Mouse (Mus musculus) heart, postnatal 4 days (tissue): ENCODE measurements at regions not wholly inside any gene's neighbourhood (a gene's known extent, or its start where the extent isn't known, plus 50 kb on each side); places are given as distances from the start of the nearest gene placed in this dataset.
A peak's percentile ranks its signal among the peaks of the same experiment; 100 is the strongest.

Source experiments
- DNase-seq: peaks from one replicate; pipeline ENCODE4 v3.0.0; 2021

- DNase-seq = no peak
Observed at GRCm38 (mm10) chr15:74461935-74462334, 174.2 kb downstream of the Mroh4 start.

DNA sequence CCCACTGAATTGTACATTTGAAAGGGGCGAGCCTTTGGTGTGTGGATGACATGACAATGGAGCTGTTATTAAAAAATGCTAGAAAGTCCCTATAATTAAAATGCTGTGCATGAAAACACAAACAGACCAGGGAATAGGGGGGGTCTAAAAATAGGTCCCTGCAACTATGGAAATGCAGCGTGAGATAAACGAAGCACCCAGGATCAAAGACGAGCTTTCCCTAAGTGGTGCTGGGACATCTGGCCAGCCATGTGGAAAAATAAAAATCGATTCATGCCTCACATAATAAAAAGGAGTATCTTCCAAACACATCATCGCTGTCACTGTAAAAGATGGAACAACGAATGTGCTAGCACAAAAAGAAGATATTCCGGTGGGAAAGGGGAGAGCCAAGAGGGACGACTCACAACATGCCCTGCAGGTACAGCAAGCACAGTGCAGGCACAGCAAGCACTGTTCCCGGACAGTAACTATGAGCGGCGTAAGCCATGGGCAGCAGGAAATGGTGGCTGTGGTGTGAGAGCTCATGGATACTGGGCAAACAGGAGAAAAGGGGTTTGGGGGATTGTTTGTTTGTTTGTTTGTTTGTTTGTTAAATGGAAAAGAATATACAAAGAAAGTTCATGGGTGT lies 176.7 kb downstream of the Mroh4 start:
- no peak for DNase-seq

GRCm38 (mm10) chr15:74458940-74459339 lies 177.2 kb downstream of the Mroh4 start:
- DNase-seq = no peak

GRCm38 (mm10) chr15:74457965-74458364 lies 178.2 kb downstream of the Mroh4 start:
- DNase-seq = no peak

GRCm38 (mm10) chr15:74456675-74457040 lies 179.5 kb downstream of the Mroh4 start:
- DNase-seq = peak; percentile 20

DNA sequence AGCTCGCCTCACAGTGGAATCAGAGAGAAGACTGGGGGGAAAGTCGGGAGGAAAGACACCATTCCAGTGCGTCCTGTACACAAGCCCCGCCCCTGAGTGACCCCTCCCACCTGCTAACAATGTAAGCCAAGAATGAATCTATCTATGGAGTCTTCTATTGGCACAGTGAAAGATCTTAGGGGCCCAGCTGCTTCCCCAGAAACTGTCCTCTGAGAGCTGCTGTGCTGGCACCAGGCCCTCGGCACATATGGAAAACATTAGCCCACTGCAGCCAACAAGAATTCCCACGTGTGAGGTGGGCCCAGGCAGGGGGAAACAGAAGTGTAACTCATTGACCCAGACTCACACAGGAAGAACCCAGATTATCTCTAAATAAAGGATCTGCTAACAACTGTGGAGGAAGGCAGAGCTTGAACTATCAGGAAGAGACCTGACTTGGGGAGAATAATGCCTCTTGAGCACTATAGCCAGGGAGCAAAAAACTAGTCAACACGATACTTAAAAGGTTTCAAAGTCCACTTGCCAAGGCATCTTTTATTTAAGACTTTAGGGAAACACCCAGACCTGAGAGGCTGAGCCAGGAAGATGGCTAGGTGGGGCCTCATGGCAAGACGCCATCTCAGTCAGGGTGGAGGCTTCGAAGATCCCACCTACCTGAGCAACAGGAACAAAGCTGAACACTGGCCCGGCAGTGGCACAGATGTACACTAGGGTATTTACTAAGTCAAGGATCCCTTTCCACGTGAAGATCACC lies 180.1 kb downstream of the Mroh4 start:
- DNase-seq = peak; percentile 60

GRCm38 (mm10) chr15:74454543-74454942 lies 181.6 kb downstream of the Mroh4 start:
- no peak for DNase-seq

GRCm38 (mm10) chr15:74453810-74454209 lies 182.3 kb downstream of the Mroh4 start:
- no peak for DNase-seq

DNA sequence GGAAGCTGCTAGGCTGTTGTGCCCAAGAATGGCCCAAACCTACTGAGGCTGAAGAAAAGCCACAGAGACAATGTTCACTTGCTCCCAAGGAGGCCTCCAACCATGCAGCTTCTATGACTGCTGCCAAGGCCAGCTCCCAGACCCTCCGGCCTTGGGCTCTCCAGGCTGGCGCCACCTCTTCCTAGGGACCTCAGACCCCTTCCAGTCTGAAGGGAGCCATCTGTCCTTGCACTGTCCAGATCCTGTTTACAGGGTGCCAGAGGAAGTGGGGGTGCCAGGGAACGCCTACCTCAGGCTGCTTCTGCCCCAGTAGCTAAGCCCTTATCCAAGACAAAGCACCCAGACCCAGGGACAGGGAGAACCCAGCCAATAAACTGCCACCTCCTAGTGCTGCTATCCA lies 183.7 kb downstream of the Mroh4 start:
- no peak for DNase-seq

- no peak for DNase-seq
Observed at GRCm38 (mm10) chr15:74441889-74442288, 194.3 kb downstream of the Mroh4 start.

DNA sequence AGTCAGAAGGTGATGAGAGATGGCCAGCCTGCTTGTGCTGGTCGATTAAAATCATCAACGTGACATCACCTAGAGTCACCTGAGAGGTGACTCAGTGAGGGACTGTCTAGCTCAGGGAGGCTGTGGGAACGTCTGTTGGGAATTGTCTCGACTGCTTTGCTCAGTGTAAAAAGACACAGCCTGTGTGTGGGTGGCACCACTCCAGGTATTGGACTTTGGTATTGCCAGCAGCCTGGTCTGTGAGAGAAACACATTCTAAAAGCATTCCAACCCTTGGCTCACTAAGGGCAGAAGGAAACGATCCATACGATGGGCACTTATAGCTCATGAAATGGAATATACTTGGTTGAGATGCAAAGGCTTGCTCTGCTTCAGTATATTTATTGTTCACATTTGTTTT lies 209.2 kb downstream of the Mroh4 start:
- DNase-seq = no peak

DNA sequence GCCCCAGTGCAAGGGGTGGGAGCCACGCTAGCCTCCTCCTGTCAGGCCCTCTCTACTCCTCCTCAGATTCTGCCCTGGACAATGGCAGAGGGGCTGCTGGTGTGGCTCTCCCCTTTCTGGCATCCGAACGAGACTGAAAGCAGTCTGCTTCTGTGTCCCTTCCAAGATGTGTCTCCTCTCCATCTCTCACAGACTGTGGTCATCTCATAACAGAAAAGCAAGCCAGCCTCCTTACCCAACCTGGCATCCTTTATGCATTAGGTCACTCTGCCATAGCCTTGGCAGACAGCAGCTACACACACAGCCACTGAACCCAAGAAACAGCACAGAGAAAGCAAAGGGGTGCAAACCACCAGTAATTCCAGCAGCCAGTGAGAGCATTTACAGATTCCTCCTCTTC lies 213.2 kb downstream of the Mroh4 start:
- DNase-seq = no peak

GRCm38 (mm10) chr15:74420550-74420949 lies 215.6 kb downstream of the Mroh4 start:
- DNase-seq = no peak

- DNase-seq = no peak
Observed at GRCm38 (mm10) chr15:74418635-74419034, 217.5 kb downstream of the Mroh4 start.

GRCm38 (mm10) chr15:74413217-74413616 lies 222.9 kb downstream of the Mroh4 start:
- DNase-seq = peak; percentile 6

- no peak for DNase-seq
Observed at GRCm38 (mm10) chr15:74412261-74412660, 223.9 kb downstream of the Mroh4 start.

- peak; percentile 39 for DNase-seq
Observed at GRCm38 (mm10) chr15:74411097-74411496, 225.1 kb downstream of the Mroh4 start.

DNA sequence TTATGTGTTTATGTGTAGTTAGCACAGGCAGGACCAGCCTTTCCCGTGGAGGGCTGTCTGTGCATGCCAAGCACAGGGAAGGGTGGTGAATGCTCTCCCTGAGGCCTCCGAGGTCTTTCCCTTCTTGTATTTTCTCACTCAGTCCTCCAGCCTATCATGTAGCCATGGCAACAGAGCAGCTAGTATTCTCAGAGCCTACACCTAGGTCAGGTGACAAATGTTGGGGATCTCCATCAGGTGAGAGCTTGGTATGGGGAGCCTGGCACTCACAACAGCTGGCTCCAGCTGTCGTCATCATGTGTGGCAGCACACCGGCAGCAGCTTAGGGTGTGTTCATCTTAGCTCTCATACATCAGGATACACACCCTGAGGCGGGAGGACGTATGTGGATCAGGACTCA lies 231.3 kb downstream of the Mroh4 start:
- no peak for DNase-seq

GRCm38 (mm10) chr15:74401275-74401674 lies 234.9 kb downstream of the Mroh4 start:
- no peak for DNase-seq

DNA sequence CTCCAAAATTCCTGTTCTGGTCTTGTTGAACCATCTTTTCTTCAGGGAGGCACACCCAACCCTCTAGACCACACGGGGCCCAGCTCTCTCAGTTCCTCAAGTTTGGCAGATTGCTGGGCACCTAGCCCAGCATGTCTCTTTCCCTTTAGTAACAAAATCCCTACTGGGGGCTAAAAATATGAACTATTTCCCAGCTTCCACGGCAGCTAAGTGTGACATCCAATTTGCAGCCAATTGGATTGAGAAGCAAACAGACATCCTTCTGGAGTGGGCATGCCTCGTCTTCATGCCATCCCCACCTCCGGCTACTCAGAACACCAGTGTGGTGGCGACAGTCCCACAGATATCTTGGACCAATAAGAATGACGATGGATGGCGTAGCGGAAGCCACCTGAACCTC lies 240.1 kb downstream of the Mroh4 start:
- no peak for DNase-seq

GRCm38 (mm10) chr15:74387533-74387932 lies 248.6 kb downstream of the Mroh4 start:
- DNase-seq = no peak

DNA sequence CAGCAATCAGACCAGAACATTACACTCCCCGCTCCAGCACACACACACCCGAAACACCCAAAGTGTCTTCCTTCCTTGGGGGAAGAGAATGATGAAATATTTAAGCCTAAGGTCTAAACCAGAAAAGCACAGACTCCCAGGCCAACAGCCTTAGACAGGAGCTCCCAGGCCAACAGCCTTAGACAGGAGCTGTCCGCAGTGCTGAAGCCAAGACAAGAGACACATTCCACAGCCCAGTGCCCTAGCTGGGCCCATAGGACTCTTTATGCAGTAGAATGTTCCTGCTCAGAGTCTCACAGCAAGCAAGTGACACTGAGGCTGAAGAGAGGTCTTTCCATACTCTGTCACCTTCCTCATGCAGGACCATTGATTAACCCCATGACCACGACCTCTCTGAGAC lies 253.6 kb downstream of the Mroh4 start:
- DNase-seq = peak; percentile 73

GRCm38 (mm10) chr15:74379366-74379765 lies 256.8 kb downstream of the Mroh4 start:
- no peak for DNase-seq

- no peak for DNase-seq
Observed at GRCm38 (mm10) chr15:74369461-74369860, 266.7 kb downstream of the Mroh4 start.
